Mouse (Mus musculus) MEL (cell line): ENCODE data around the gene Hist1h2ae.

Experiments
- BHLHE40 ChIP-seq: IDR thresholded peaks from 2 replicates; pipeline ENCODE4 v1.6.1; 2012; ENCODE audit warnings: low read depth, mild to moderate bottlenecking, inconsistent platforms, low read length, improper control_type of control experiment, borderline replicate concordance
- CTCF ChIP-seq, 3 experiments: IDR thresholded peaks in 2 of 3; conservative IDR thresholded peaks in 1 of 3; 2 replicates each; pipeline ENCODE4 v1.5.1; 2011 to 2012; ENCODE audit warnings: low read length in 3 of 3, low read depth in 2 of 3, mild to moderate bottlenecking in 2 of 3, improper control_type of control experiment in 1 of 3, inconsistent platforms in 1 of 3, mixed read lengths in 1 of 3, moderate library complexity in 1 of 3; ENCODE audit not compliant: control insufficient read depth in 1 of 3, insufficient read depth in 1 of 3, poor library complexity in 1 of 3, severe bottlenecking in 1 of 3
- GABPA ChIP-seq: IDR thresholded peaks from 2 replicates; pipeline ENCODE4 v1.6.1; 2012; ENCODE audit warnings: low read depth, mild to moderate bottlenecking, inconsistent platforms, low read length, improper control_type of control experiment, moderate library complexity
- HCFC1 ChIP-seq: IDR thresholded peaks from 2 replicates; pipeline ENCODE4 v1.6.1; 2012; ENCODE audit warnings: low read depth, mild to moderate bottlenecking, inconsistent platforms, low read length, improper control_type of control experiment, moderate library complexity
- MYB ChIP-seq: IDR thresholded peaks from 2 replicates; pipeline ENCODE4 v1.6.1; 2011; ENCODE audit warnings: mild to moderate bottlenecking, low read depth, low read length, improper control_type of control experiment
- NELFE ChIP-seq: IDR thresholded peaks from 2 replicates; pipeline ENCODE4 v1.6.1; 2011; ENCODE audit warnings: low read depth, low read length, improper control_type of control experiment
- POLR2A ChIP-seq, 2 experiments: IDR thresholded peaks; 2 replicates each; pipeline ENCODE4 v1.6.1; 2011 to 2012; ENCODE audit warnings: low read length in 2 of 2, mild to moderate bottlenecking in 2 of 2, control low read depth in 1 of 2, improper control_type of control experiment in 1 of 2, low read depth in 1 of 2, moderate library complexity in 1 of 2; ENCODE audit not compliant: control insufficient read depth in 1 of 2, insufficient read depth in 1 of 2, poor library complexity in 1 of 2
- UBTF ChIP-seq: IDR thresholded peaks from 2 replicates; pipeline ENCODE4 v1.6.1; 2012; ENCODE audit warnings: low read depth, mild to moderate bottlenecking, inconsistent platforms, low read length, improper control_type of control experiment, moderate library complexity, borderline replicate concordance; ENCODE audit not compliant: insufficient read depth

DNA sequence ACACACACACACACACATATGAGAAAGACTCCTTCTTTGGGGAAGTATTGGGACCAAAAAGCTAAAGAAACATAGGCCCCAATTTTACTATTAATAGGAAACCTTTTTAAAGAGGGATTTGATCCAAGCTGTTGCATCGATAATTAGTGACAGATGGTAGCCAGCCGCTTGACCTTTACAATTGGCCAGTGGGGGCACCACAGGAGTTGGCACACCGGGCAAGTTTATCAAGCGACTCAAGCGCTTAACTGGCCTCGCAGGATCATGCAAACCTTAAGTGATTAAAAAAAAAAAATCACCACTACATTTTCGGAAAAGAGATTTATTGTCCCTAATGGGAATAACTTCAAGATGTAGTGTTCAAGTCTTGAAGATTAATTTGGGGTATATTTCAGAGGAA, 21.6 kb upstream of the Hist1h2ae start:
- TF ChIP-seq HCFC1 (no peak), MYB (no peak), BHLHE40 (no peak), GABPA (no peak), POLR2A (IDR thresholded peaks at IDR 0.05; ENCODE audit: control insufficient read depth in 1 of 2, insufficient read depth in 1 of 2, low read depth in 1 of 2, low read length in 2 of 2, poor library complexity in 1 of 2) (no peak), CTCF (IDR thresholded peaks at IDR 0.05 in 2 of 3, conservative IDR thresholded peaks at IDR 0.05 in 1 of 3; ENCODE audit: control insufficient read depth in 1 of 3, insufficient read depth in 1 of 3, low read depth in 2 of 3, low read length in 3 of 3, poor library complexity in 1 of 3, severe bottlenecking in 1 of 3) (no peak), NELFE (no peak), UBTF (no peak)
